Mouse (Mus musculus): ENCODE data around the gene Il2rg.

GRCm38 (mm10) chrX:101263892-101264291 lies 4.2 kb downstream of the Il2rg start, which contains the start of gene Gm614:
- TF ChIP-seq POLR2A (IDR thresholded peaks at IDR 0.05; ENCODE audit: extremely low read depth, insufficient read depth, low read length): no peak
- no peak for TF ChIP-seq CTCF (IDR thresholded peaks at IDR 0.05; ENCODE audit: low read depth, low read length)
